Mouse (Mus musculus) kidney, postnatal 0 days (tissue): Measurements from ENCODE around the gene Zfp316. TPM values are rescaled to one million over a fixed set of nuclear protein-coding genes. Genes with fewer than 3 reads are reported as not detected.

Experiments
- ATAC-seq: fragments of 200-750 bp; cut with Nextera tagmentation; replicated peaks from 2 replicates; pipeline ENCODE4 v1.8.0; 2017; ENCODE audit warnings: low read depth, moderate number of reproducible peaks, moderate TSS enrichment, moderate library complexity; ENCODE audit not compliant: low FRiP score
- DNase-seq: peaks from one replicate; pipeline ENCODE4 v3.0.0-alpha.2; 2016; ENCODE audit warnings: low spot score
- H3K27ac ChIP-seq: fragments of 300-500 bp; sonication (generic); 2 replicates; pipeline ENCODE4 v1.5.1; 2014; ENCODE audit warnings: mild to moderate bottlenecking
- H3K27me3 ChIP-seq: fragments of 300-500 bp; sonication (generic); 2 replicates; pipeline ENCODE4 v1.6.1; 2014; ENCODE audit warnings: low read length, mixed read lengths; ENCODE audit not compliant: insufficient read depth
- H3K36me3 ChIP-seq: fragments of 300-500 bp; sonication (generic); 2 replicates; pipeline ENCODE4 v1.6.1; 2014; ENCODE audit warnings: low read length, mixed read lengths; ENCODE audit not compliant: insufficient read depth
- H3K4me1 ChIP-seq: fragments of 300-500 bp; sonication (generic); replicated peaks from 2 replicates; pipeline ENCODE4 v1.6.1; 2014; ENCODE audit warnings: antibody characterized with exemption, low read length, mixed read lengths; ENCODE audit not compliant: insufficient read depth
- H3K4me2 ChIP-seq: fragments of 300-500 bp; sonication (generic); 2 replicates; pipeline ENCODE4 v1.6.1; 2014; ENCODE audit warnings: mild to moderate bottlenecking, low read length, moderate library complexity, mixed read lengths
- H3K4me3 ChIP-seq: fragments of 300-500 bp; sonication (generic); replicated peaks from 2 replicates; pipeline ENCODE4 v1.5.1; 2014; ENCODE audit warnings: low read depth, low read length
- H3K9ac ChIP-seq: fragments of 300-500 bp; sonication (generic); 2 replicates; pipeline ENCODE4 v1.6.1; 2014; ENCODE audit warnings: low read depth, low read length
- H3K9me3 ChIP-seq: fragments of 300-500 bp; sonication (generic); replicated peaks from 2 replicates; pipeline ENCODE4 v1.6.1; 2016; ENCODE audit warnings: low read length, inconsistent platforms, mixed read lengths
- CTCF ChIP-seq: IDR thresholded peaks from 2 replicates; pipeline ENCODE4 v1.5.1; 2016; ENCODE audit warnings: antibody characterized with exemption, low read depth, mild to moderate bottlenecking, moderate library complexity
- WGBS: fragments of 180-500 bp; shearing (Covaris S2); extraction: QIAGEN DNeasy Blood & Tissue Kit; methylation state at CpG from one replicate; pipeline ENCODE4 v1.1.7; 2014; 5-methylcytosine and 5-hydroxymethylcytosine counted together
- polyA plus RNA-seq: library from polyadenylated mRNA; unstranded; fragments of >200 nt; fragmentation: Nextera tagmentation; extraction: Ambion mirVana; gene quantifications from 2 replicates; pipeline ENCODE4 v1.2.1, GENCODE M21; 2015

The Zfp316 gene
- polyA plus RNA-seq, 1 experiment from 2014 or later: 3.4 TPM

- Histone ChIP-seq H3K4me1 (no peaks in the 10 kb centered on the region; the same call in 1 of the 2 replicates), H3K4me3 (no peak overlapping the region), H3K27me3 (no peaks in the 10 kb centered on the region), H3K9me3 (no peaks in the 10 kb centered on the region), H3K36me3 (0 out of 2 replicates have a peak, but pooled peaks cover 9% of the 10 kb centered on the region), H3K4me2 (no peak overlapping the region), H3K27ac (no peak overlapping the region), H3K9ac (no peak overlapping the region)
- TF ChIP-seq CTCF: no peak
- whole genome bisulfite sequencing: 91% methylated on average over 6 of the region's 6 CpGs
- DNase-seq (no peak), ATAC-seq (no peak)
These were observed 3.0 kb downstream of the Zfp316 start for GRCm38 (mm10) chr5:143266794-143267193.

GRCm38 (mm10) chr5:143265409-143265808 is 4.4 kb downstream of the Zfp316 start:
- Histone ChIP-seq H3K36me3 (peaks cover 11% of the 10 kb centered on the region; the same call in 1 of the 2 replicates), H3K27me3 (no peaks in the 10 kb centered on the region), H3K9me3 (no peaks in the 10 kb centered on the region), H3K4me1 (no peaks in the 10 kb centered on the region; the same call in 1 of the 2 replicates), H3K9ac (no peak overlapping the region), H3K4me2 (no peak overlapping the region), H3K4me3 (no peak overlapping the region), H3K27ac (no peak overlapping the region)
- 19% methylated on average over 1 of the region's 1 CpGs for WGBS
- DNase-seq (no peak), ATAC-seq (no peak)
- TF ChIP-seq CTCF: no peak

GRCm38 (mm10) chr5:143264689-143265088 is 5.1 kb downstream of the Zfp316 start:
- H3K4me1 ChIP-seq: no peaks in the 10 kb centered on the region; the same call in 1 of the 2 replicates
- no peaks in the 10 kb centered on the region for H3K27me3 ChIP-seq
- WGBS: 84% methylated on average over 10 of the region's 10 CpGs
- H3K9me3 ChIP-seq: no peaks in the 10 kb centered on the region
- H3K4me3 ChIP-seq: no peak overlapping the region
- no peak for TF ChIP-seq CTCF
- H3K27ac ChIP-seq: no peak overlapping the region
- peaks cover 12% of the 10 kb centered on the region; the same call in 1 of the 2 replicates for H3K36me3 ChIP-seq
- no peak overlapping the region for H3K4me2 ChIP-seq
- no peak for DNase-seq
- H3K9ac ChIP-seq: no peak overlapping the region
- no peak for ATAC-seq

GRCm38 (mm10) chr5:143261636-143262035 is 8.2 kb downstream of the Zfp316 start:
- TF ChIP-seq CTCF: no peak
- ATAC-seq (no peak), DNase-seq (no peak)
- peaks cover 12% of the 10 kb centered on the region; the same call in 1 of the 2 replicates for H3K36me3 ChIP-seq
- whole genome bisulfite sequencing: 91% methylated on average over 8 of the region's 8 CpGs
- H3K4me1 ChIP-seq: no peaks in the 10 kb centered on the region
- H3K9ac ChIP-seq: no peak overlapping the region
- H3K9me3 ChIP-seq: no peaks in the 10 kb centered on the region
- no peak overlapping the region for H3K4me3 ChIP-seq
- no peak overlapping the region for H3K27ac ChIP-seq
- H3K4me2 ChIP-seq: no peak overlapping the region
- 0 out of 2 replicates have a peak, but pooled peaks cover 5% of the 10 kb centered on the region for H3K27me3 ChIP-seq

- no peak for TF ChIP-seq CTCF
- Histone ChIP-seq H3K4me2 (no peak overlapping the region), H3K9ac (no peak overlapping the region), H3K36me3 (peaks cover 10% of the 10 kb centered on the region; the same call in 1 of the 2 replicates), H3K9me3 (no peaks in the 10 kb centered on the region), H3K4me3 (no peak overlapping the region), H3K27ac (no peak overlapping the region), H3K4me1 (peaks cover 20% of the 10 kb centered on the region), H3K27me3 (peaks cover 56% of the 10 kb centered on the region)
- WGBS: 91% methylated on average over 5 of the region's 5 CpGs
- no peak for DNase-seq
- no peak for ATAC-seq
These were observed 14.0 kb downstream of the Zfp316 start for GRCm38 (mm10) chr5:143255802-143256201.

GRCm38 (mm10) chr5:143255131-143255519 is 14.7 kb downstream of the Zfp316 start:
- DNase-seq (no peak), ATAC-seq (no peak)
- H3K27me3 ChIP-seq: peaks cover 56% of the 10 kb centered on the region
- H3K4me3 ChIP-seq: 0 out of 2 replicates have a peak overlapping the region, but pooled peaks have one; percentile 41
- H3K9ac ChIP-seq: no peak overlapping the region
- H3K4me2 ChIP-seq: peak overlapping the region; percentile 69; the same call in 1 of the 2 replicates
- no peaks in the 10 kb centered on the region for H3K9me3 ChIP-seq
- H3K27ac ChIP-seq: no peak overlapping the region
- 0 out of 2 replicates have a peak, but pooled peaks cover 7% of the 10 kb centered on the region for H3K36me3 ChIP-seq
- TF ChIP-seq CTCF: no peak
- WGBS: 34% methylated on average over 24 of the region's 24 CpGs
- peaks cover 20% of the 10 kb centered on the region for H3K4me1 ChIP-seq
